Mouse (Mus musculus): Measurements from ENCODE around the gene Zfp114. TPM values are rescaled to one million over a fixed set of nuclear protein-coding genes. Genes with fewer than 3 reads are reported as not detected.

The Zfp114 gene
- under 1 TPM; 0.33 to 0.35 TPM for total RNA-seq (2021)
- long read RNA-seq, experiment 1: 0 reads
- long read RNA-seq, experiment 2: 0 reads

GRCm38 (mm10) chr7:24174618-24175336 lies at the start of gene Zfp114:
Gene Zfp114, plus strand, starts transcription at chr7:24175060.
- intact Hi-C loops (cut with DNase I): no loop called here
- peak; percentile 39 to 46 for DNase-seq

- intact Hi-C loops (cut with DNase I): loop anchor here (2.0 to 5.0 kb wide), 2 partner anchors 15 to 124 kb away; no protein-coding TSS in a partner anchor
These were observed 41.4 kb upstream of the Zfp114 start for GRCm38 (mm10) chr7:24133425-24133995.

GRCm38 (mm10) chr7:24133996-24134828 lies 40.6 kb upstream of the Zfp114 start, which contains the start of gene Zfp235:
Gene Zfp235, plus strand, starts transcription at chr7:24134169.
- DNase-seq: peak; percentile 74 to 78
- intact Hi-C loops (cut with DNase I): loop anchor here (2.0 to 5.0 kb wide), 2 partner anchors 15 to 123 kb away; no protein-coding TSS in a partner anchor

More at GRCm38 (mm10) chr7:24133425-24133995, 41.4 kb upstream of the Zfp114 start:
- no peak for DNase-seq

- intact Hi-C loops (cut with DNase I): no loop called here
- DNase-seq: no peak
These were observed 32.3 kb upstream of the Zfp114 start for GRCm38 (mm10) chr7:24142566-24142965.

- intact Hi-C loops (cut with DNase I): no loop called here
These were observed 21.6 kb upstream of the Zfp114 start for GRCm38 (mm10) chr7:24153272-24153671.

GRCm38 (mm10) chr7:24172191-24172590 lies 2.7 kb upstream of the Zfp114 start:
- no peak for DNase-seq
- intact Hi-C loops (cut with DNase I): no loop called here

More at GRCm38 (mm10) chr7:24153272-24153671, 21.6 kb upstream of the Zfp114 start:
- DNase-seq: no peak

- DNase-seq: no peak
- intact Hi-C loops (cut with DNase I): no loop called here
These were observed 464 bp downstream of the Zfp114 start for GRCm38 (mm10) chr7:24175337-24175711.

- intact Hi-C loops (cut with DNase I): no loop called here
- DNase-seq: no peak
These were observed 12.8 kb downstream of the Zfp114 start for GRCm38 (mm10) chr7:24187611-24188010.

GRCm38 (mm10) chr7:24188901-24189570 lies 14.2 kb downstream of the Zfp114 start:
- DNase-seq: no peak
- intact Hi-C loops (cut with DNase I): no loop called here

- DNase-seq: no peak
- intact Hi-C loops (cut with DNase I): no loop called here
These were observed 14.7 kb downstream of the Zfp114 start for GRCm38 (mm10) chr7:24189571-24189944.

- no peak for DNase-seq
- intact Hi-C loops (cut with DNase I): no loop called here
These were observed 16.5 kb downstream of the Zfp114 start for GRCm38 (mm10) chr7:24191361-24191760.

GRCm38 (mm10) chr7:24193157-24193556 lies 18.3 kb downstream of the Zfp114 start:
- no peak for DNase-seq
- intact Hi-C loops (cut with DNase I): no loop called here

- intact Hi-C loops (cut with DNase I): no loop called here
- no peak for DNase-seq
These were observed 22.1 kb downstream of the Zfp114 start for GRCm38 (mm10) chr7:24196961-24197360.

- intact Hi-C loops (cut with DNase I): loop anchor here (5.0 to 10.0 kb wide), 2 partner anchors 50 to 107 kb away; partner anchors contain the start of gene Zfp94
- peak; percentile 37 to 46 for DNase-seq
These were observed 32.8 kb downstream of the Zfp114 start for GRCm38 (mm10) chr7:24207488-24208261.

- intact Hi-C loops (cut with DNase I): loop anchor here (5.0 to 10.0 kb wide), 2 partner anchors 49 to 106 kb away; partner anchors contain the start of gene Zfp94
- no peak for DNase-seq
These were observed 33.5 kb downstream of the Zfp114 start for GRCm38 (mm10) chr7:24208282-24208886.

GRCm38 (mm10) chr7:24210296-24210695 lies 35.4 kb downstream of the Zfp114 start:
- intact Hi-C loops (cut with DNase I): no loop called here

GRCm38 (mm10) chr7:24211343-24211742 lies 36.5 kb downstream of the Zfp114 start, which contains the start of gene Zfp111:
Gene Zfp111, minus strand, starts transcription at chr7:24211443.
- intact Hi-C loops (cut with DNase I): no loop called here
- no peak for DNase-seq

More at GRCm38 (mm10) chr7:24210296-24210695, 35.4 kb downstream of the Zfp114 start:
- DNase-seq: no peak

Measured in gastrocnemius, postnatal 36 days (tissue).